Mouse (Mus musculus) adrenal gland, adult 18-20 months (tissue): ENCODE measurements around the gene Micall1. TPM values are rescaled to one million over a fixed set of nuclear protein-coding genes. Genes with fewer than 3 reads are reported as not detected.

Experiments
- DNase-seq, 2 experiments: peaks; one replicate each; pipeline ENCODE4 v3.0.0; 2021 to 2022; ENCODE audit warnings: low spot score in 2 of 2
- total RNA-seq, 2 experiments: library from RNA; stranded (reverse); gene quantifications; 1 replicate in 1 of 2; 2 replicates in 1 of 2; pipeline ENCODE4 v1.2.3; 2021

Gene Micall1
- total RNA-seq, 2 experiments from 2014 or later: 39.0 to 45.5 TPM

GRCm38 (mm10) chr15:79165140-79165539 is 56.4 kb downstream of the Micall1 start, which contains the start of gene Sox10:
Gene Sox10 (minus strand): TSS chr15:79165240.
- DNase-seq: no peak

GRCm38 (mm10) chr15:79166712-79167111 is 58.0 kb downstream of the Micall1 start:
- DNase-seq: no peak

- DNase-seq: no peak
These were observed 68.2 kb downstream of the Micall1 start for GRCm38 (mm10) chr15:79176905-79177304.

GRCm38 (mm10) chr15:79185213-79185612 is 76.5 kb downstream of the Micall1 start:
- no peak for DNase-seq

Other genes with a start within 250 kb of the Micall1 start
- gene Gga1, start 231.7 kb upstream of the Micall1 start, total RNA-seq: 10 to 100 TPM; 55.2 to 57.2 TPM
- gene Gm49510, start 209.2 kb upstream of the Micall1 start, total RNA-seq: not detected
- 1 to 10 TPM; 4.1 to 6.5 TPM for gene Sh3bp1, start 209.1 kb upstream of the Micall1 start, total RNA-seq
- 1 to 10 TPM; 3.1 to 5.4 TPM for gene Pdxp, start 195.0 kb upstream of the Micall1 start, total RNA-seq
- 100 to 1,000 TPM; 300 to 824 TPM for gene Lgals1, start 182.2 kb upstream of the Micall1 start, total RNA-seq
- gene Nol12, start 174.0 kb upstream of the Micall1 start, total RNA-seq: 10 to 100 TPM; 41.2 to 47.0 TPM
- 100 to 1,000 TPM in 1 of 2 experiments, 10 to 100 TPM in 1; 97.1 to 105 TPM for gene Triobp, start 161.2 kb upstream of the Micall1 start, total RNA-seq
- 100 to 1,000 TPM in 1 of 2 experiments, 10 to 100 TPM in 1; 86.2 to 101 TPM for gene H1f0, start 80.4 kb upstream of the Micall1 start, total RNA-seq
- under 1 TPM in 1 of 2 experiments, not detected in 1; 0.27 TPM for gene Galr3, start 67.0 kb upstream of the Micall1 start, total RNA-seq
- 10 to 100 TPM; 23.9 to 26.5 TPM for gene Ankrd54, start 46.0 kb upstream of the Micall1 start, total RNA-seq
- 100 to 1,000 TPM; 136 to 139 TPM for gene Eif3l, start 33.7 kb upstream of the Micall1 start, total RNA-seq
- 100 to 1,000 TPM; 137 to 150 TPM for gene Polr2f, start 32.1 kb downstream of the Micall1 start, total RNA-seq
- 1 to 10 TPM; 7.2 to 8.2 TPM for gene 1700088E04Rik, start 32.4 kb downstream of the Micall1 start, total RNA-seq
- gene Sox10, start 56.3 kb downstream of the Micall1 start, total RNA-seq: 1 to 10 TPM in 1 of 2 experiments, under 1 TPM in 1; 0.76 to 2.4 TPM
- gene Pick1, start 120.3 kb downstream of the Micall1 start, total RNA-seq: 10 to 100 TPM; 15.7 to 18.4 TPM
- gene Gm49486, start 120.5 kb downstream of the Micall1 start, total RNA-seq: under 1 TPM in 1 of 2 experiments, not detected in 1; 0.29 TPM
- not detected for gene Slc16a8, start 145.9 kb downstream of the Micall1 start, total RNA-seq
- under 1 TPM; 0.13 to 0.93 TPM for gene Baiap2l2, start 176.6 kb downstream of the Micall1 start, total RNA-seq
- gene Pla2g6, start 219.5 kb downstream of the Micall1 start, total RNA-seq: 10 to 100 TPM; 25.3 to 26.5 TPM
- gene Maff, start 237.7 kb downstream of the Micall1 start, total RNA-seq: 10 to 100 TPM; 14.1 to 44.6 TPM